Mouse (Mus musculus): Measurements from ENCODE around the gene Olig2.

Olig2 gene

GRCm38 (mm10) chr16:91225233-91226037 is at the start of gene Olig2:
Gene Olig2, plus strand, starts transcription at chr16:91225457.
- peak; percentile 88 for DNase-seq

GRCm38 (mm10) chr16:91175892-91176291 is 49.4 kb upstream of the Olig2 start:
- no peak for DNase-seq

GRCm38 (mm10) chr16:91187046-91187445 is 38.2 kb upstream of the Olig2 start:
- DNase-seq, result no peak

- no peak for DNase-seq
Observed at GRCm38 (mm10) chr16:91187662-91188061, 37.6 kb upstream of the Olig2 start.

GRCm38 (mm10) chr16:91188304-91188703 is 37.0 kb upstream of the Olig2 start:
- no peak for DNase-seq

- DNase-seq, result no peak
Observed at GRCm38 (mm10) chr16:91191233-91191632, 34.0 kb upstream of the Olig2 start.

GRCm38 (mm10) chr16:91191663-91192237 is 33.5 kb upstream of the Olig2 start:
- no peak for DNase-seq

GRCm38 (mm10) chr16:91192672-91193354 is 32.4 kb upstream of the Olig2 start:
- DNase-seq, result peak; percentile 74

- DNase-seq, result no peak
Observed at GRCm38 (mm10) chr16:91199815-91200214, 25.4 kb upstream of the Olig2 start.

- DNase-seq, result no peak
Observed at GRCm38 (mm10) chr16:91202989-91203388, 22.3 kb upstream of the Olig2 start.

- DNase-seq, result no peak
Observed at GRCm38 (mm10) chr16:91206371-91206770, 18.9 kb upstream of the Olig2 start.

- DNase-seq, result no peak
Observed at GRCm38 (mm10) chr16:91217077-91217476, 8.2 kb upstream of the Olig2 start.

GRCm38 (mm10) chr16:91217948-91218347 is 7.3 kb upstream of the Olig2 start:
- no peak for DNase-seq

- DNase-seq, result no peak
Observed at GRCm38 (mm10) chr16:91219246-91219645, 6.0 kb upstream of the Olig2 start.

- DNase-seq, result peak; percentile 38
Observed at GRCm38 (mm10) chr16:91222171-91222642, 3.0 kb upstream of the Olig2 start.

- DNase-seq, result peak; percentile 59
Observed at GRCm38 (mm10) chr16:91222643-91223271, 2.5 kb upstream of the Olig2 start.

GRCm38 (mm10) chr16:91223327-91224067 is 1.8 kb upstream of the Olig2 start:
- DNase-seq, result no peak

GRCm38 (mm10) chr16:91224068-91224402 is 1.2 kb upstream of the Olig2 start:
- no peak for DNase-seq

GRCm38 (mm10) chr16:91224481-91225232 is 600 bp upstream of the Olig2 start:
- DNase-seq, result peak; percentile 61

- DNase-seq, result peak; percentile 55
Observed at GRCm38 (mm10) chr16:91226038-91226882, 1.0 kb downstream of the Olig2 start.

All from embryo, embryonic 11 days (tissue).